Mouse (Mus musculus) small intestine, adult 10 weeks (tissue): ENCODE results near the gene Ccnjl. TPM values are rescaled to one million over a fixed set of nuclear protein-coding genes. Genes with fewer than 3 reads are reported as not detected.

Experiments used
- polyA plus RNA-seq: library from polyadenylated mRNA; stranded (reverse); fragments of 350-450 nt; fragmentation: Illumina TruSeq; extraction: RNeasy Lipid Tissue Mini Kit (QIAGEN cat#74804); gene quantifications from one replicate; pipeline ENCODE4 v1.2.3, GENCODE M21; 2014; ENCODE audit warnings: low replicate concordance

Gene Ccnjl
- 4.2 TPM for polyA plus RNA-seq

GRCm38 (mm10) chr11:43528683-43529499, at the start of gene Ccnjl:
TSS of gene Ccnjl (plus strand) at chr11:43528784.

GRCm38 (mm10) chr11:43586324-43587090, 57.9 kb downstream of the Ccnjl start, which contains the start of gene 4933415A04Rik:
TSS of gene 4933415A04Rik (plus strand) at chr11:43587040.

GRCm38 (mm10) chr11:43601440-43601839, 72.9 kb downstream of the Ccnjl start, which contains the start of gene Fabp6:
TSS of gene Fabp6 (minus strand) at chr11:43601540.

Other genes with a start within 250 kb of the Ccnjl start
- gene Pttg1, start 102.5 kb upstream of the Ccnjl start, polyA plus RNA-seq = 19.0 TPM
- gene Slu7, start 95.0 kb upstream of the Ccnjl start, polyA plus RNA-seq = 99.2 TPM
- not detected for gene C1qtnf2, start 54.5 kb upstream of the Ccnjl start, polyA plus RNA-seq
- 0.26 TPM for gene 4933415A04Rik, start 58.3 kb downstream of the Ccnjl start, polyA plus RNA-seq
- not detected for gene Fabp6, start 72.8 kb downstream of the Ccnjl start, polyA plus RNA-seq
- gene Pwwp2a, start 153.2 kb downstream of the Ccnjl start, polyA plus RNA-seq = 41.0 TPM
- 48.9 TPM for gene Ttc1, start 219.2 kb downstream of the Ccnjl start, polyA plus RNA-seq